Mouse (Mus musculus) liver, adult 2 months (tissue): ENCODE results near the gene Pja2. TPM values are rescaled to one million over a fixed set of nuclear protein-coding genes. Genes with fewer than 3 reads are reported as not detected.

Experiments
- DNase-seq: peaks from one replicate; pipeline ENCODE4 v3.0.0-alpha.2; 2011; ENCODE audit warnings: low read depth, low spot score; ENCODE audit errors: extremely low read depth
- H3K27ac ChIP-seq: fragments of 200-500 bp; replicated peaks from 2 replicates; pipeline ENCODE4 v1.5.1; 2012; ENCODE audit warnings: low read depth, mild to moderate bottlenecking, control low read depth, inconsistent platforms, low read length; ENCODE audit not compliant: insufficient read depth
- H3K27me3 ChIP-seq: fragments of 200-500 bp; 2 replicates; pipeline ENCODE4 v1.6.1; 2012; ENCODE audit warnings: mild to moderate bottlenecking, moderate library complexity, low read length, inconsistent platforms; ENCODE audit not compliant: control insufficient read depth, insufficient read depth
- H3K36me3 ChIP-seq: fragments of 200-500 bp; 2 replicates; pipeline ENCODE4 v1.6.1; 2012; ENCODE audit warnings: low read length, inconsistent platforms; ENCODE audit not compliant: control insufficient read depth, insufficient read depth
- H3K4me1 ChIP-seq: fragments of 200-500 bp; 2 replicates; pipeline ENCODE4 v1.6.1; 2011; ENCODE audit warnings: low read length; ENCODE audit not compliant: control insufficient read depth, insufficient read depth
- H3K4me3 ChIP-seq: fragments of 200-500 bp; 2 replicates; pipeline ENCODE4 v1.5.1; 2011; ENCODE audit warnings: low read depth, mild to moderate bottlenecking, control low read depth, low read length, moderate library complexity; ENCODE audit not compliant: insufficient read depth
- H3K79me2 ChIP-seq: fragments of 200-500 bp; 2 replicates; pipeline ENCODE4 v1.6.1; 2012; ENCODE audit warnings: inconsistent platforms, mild to moderate bottlenecking, low read length, moderate library complexity; ENCODE audit not compliant: control insufficient read depth, insufficient read depth
- H3K9ac ChIP-seq: fragments of 200-500 bp; 2 replicates; pipeline ENCODE4 v1.6.1; 2012; ENCODE audit warnings: low read depth, mild to moderate bottlenecking, control low read depth, inconsistent platforms, low read length
- CTCF ChIP-seq: fragments of 200-500 bp; IDR thresholded peaks from 2 replicates; pipeline ENCODE4 v1.5.1; 2011; ENCODE audit warnings: low read depth, low read length, control low read depth
- POLR2A ChIP-seq: fragments of 200-500 bp; IDR thresholded peaks from 2 replicates; pipeline ENCODE4 v1.6.1; 2011; ENCODE audit warnings: low read length, control low read depth; ENCODE audit not compliant: insufficient read depth; ENCODE audit errors: extremely low read depth
- WGBS: fragments of 180-500 bp; shearing (Covaris S2); methylation state at CpG from one replicate; pipeline ENCODE4 v1.1.7; 2018; 5-methylcytosine and 5-hydroxymethylcytosine counted together
- polyA plus RNA-seq: library from polyadenylated mRNA; depleted of rRNA; stranded (reverse); fragments of >200 nt; gene quantifications from 2 replicates; pipeline ENCODE4 v1.2.3, GENCODE M21; 2012
- total RNA-seq: library from RNA; depleted of rRNA; stranded (reverse); fragments of >200 nt; gene quantifications from 2 replicates; pipeline ENCODE4 v1.2.3, GENCODE M21; 2014

Gene Pja2
- total and polyA plus RNA-seq, 2 experiments, result 5.5 to 21.6 TPM

- Histone ChIP-seq H3K4me1 (no peaks in the 10 kb centered on the region; the same call in 1 of the 2 replicates), H3K79me2 (no peaks in the 10 kb centered on the region), H3K9ac (no peak overlapping the region), H3K36me3 (no peaks in the 10 kb centered on the region), H3K27me3 (no peaks in the 10 kb centered on the region), H3K4me3 (no peak overlapping the region), H3K27ac (no peak overlapping the region)
- TF ChIP-seq POLR2A, result no peak
- TF ChIP-seq CTCF, result no peak
- 56% methylated on average over 17 of the region's 17 CpGs for WGBS
- DNase-seq, result no peak
Measured at GRCm38 (mm10) chr17:64346135-64346534, 14.4 kb upstream of the Pja2 start.

DNA sequence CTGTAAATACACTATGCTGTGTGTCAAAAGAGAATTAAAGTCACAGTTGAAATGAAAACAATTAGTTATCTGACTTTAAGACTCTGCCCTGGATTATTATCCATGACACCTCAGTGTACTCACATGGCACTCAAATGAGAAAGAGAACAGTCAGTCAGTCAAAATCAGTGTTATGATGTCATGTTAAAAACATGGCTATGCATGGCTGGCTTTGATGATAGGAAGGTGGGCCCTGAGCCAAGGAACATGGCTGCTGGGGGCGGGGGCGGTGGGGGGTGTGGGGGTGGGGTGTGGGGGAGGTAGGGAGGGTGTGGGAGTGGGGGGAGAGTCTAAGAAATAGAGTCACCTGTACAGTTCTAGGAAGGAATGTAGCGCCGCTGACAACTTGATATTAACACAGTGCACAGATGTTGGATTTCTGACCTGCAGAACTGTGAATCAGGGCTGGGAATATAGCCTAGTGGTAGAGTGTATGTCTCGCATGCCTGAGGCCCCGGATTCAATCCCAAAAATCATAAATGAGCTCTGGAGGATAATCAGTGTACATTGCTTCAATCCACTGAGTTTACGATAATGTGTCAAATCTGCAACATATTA is 13.0 kb upstream of the Pja2 start:
- TF ChIP-seq POLR2A, result no peak
- TF ChIP-seq CTCF, result no peak
- no peaks in the 10 kb centered on the region for H3K27me3 ChIP-seq
- no peak overlapping the region for H3K27ac ChIP-seq
- no peak for DNase-seq
- H3K36me3 ChIP-seq, result no peaks in the 10 kb centered on the region
- WGBS, result 85% methylated on average over 7 of the region's 7 CpGs
- no peaks in the 10 kb centered on the region for H3K79me2 ChIP-seq
- H3K4me3 ChIP-seq, result no peak overlapping the region
- H3K9ac ChIP-seq, result no peak overlapping the region
- H3K4me1 ChIP-seq, result no peaks in the 10 kb centered on the region; the same call in 1 of the 2 replicates

DNA sequence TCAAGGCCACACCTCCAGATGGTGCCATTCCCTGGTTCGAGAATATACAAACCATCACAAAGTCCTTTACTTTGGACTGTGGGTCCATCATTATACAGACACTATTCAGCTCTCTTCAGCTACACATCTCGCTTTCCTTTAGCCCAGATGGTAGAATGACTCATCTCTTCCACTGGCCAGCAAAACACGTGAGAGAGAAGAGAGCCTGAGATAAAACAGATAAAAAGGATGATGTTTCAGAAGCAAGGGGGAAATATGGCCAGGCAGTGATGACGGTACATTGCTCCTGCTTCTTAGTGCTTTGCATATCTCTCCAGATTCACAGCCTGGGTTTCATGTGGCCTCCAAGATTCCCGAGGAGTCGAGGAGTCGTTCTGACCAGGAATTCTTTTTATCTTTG is 10.0 kb upstream of the Pja2 start:
- Histone ChIP-seq H3K27ac (no peak overlapping the region), H3K79me2 (no peaks in the 10 kb centered on the region), H3K36me3 (no peaks in the 10 kb centered on the region), H3K4me1 (no peaks in the 10 kb centered on the region; the same call in 1 of the 2 replicates), H3K4me3 (no peak overlapping the region), H3K9ac (no peak overlapping the region), H3K27me3 (no peaks in the 10 kb centered on the region)
- TF ChIP-seq CTCF (no peak), POLR2A (no peak)
- 74% methylated on average over 7 of the region's 7 CpGs for WGBS
- no peak for DNase-seq

DNA sequence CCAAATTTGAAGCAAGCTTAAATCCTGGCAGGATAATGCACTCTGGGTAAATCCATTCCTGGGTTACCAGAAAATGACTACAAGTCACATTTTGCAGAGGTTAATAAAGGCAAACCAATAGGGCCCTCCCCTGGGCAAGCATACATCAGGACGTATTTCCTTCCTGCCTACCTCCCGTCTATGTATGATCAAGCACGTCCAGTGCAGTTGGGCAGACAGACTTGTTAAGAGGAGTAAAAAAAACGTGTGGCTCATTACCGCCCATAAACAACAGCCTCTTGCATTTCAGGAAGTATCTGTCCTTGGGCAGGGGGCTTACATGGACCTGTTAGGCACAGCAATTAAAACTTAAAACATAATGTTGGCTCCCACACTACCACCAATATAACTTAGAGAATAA is 8.0 kb upstream of the Pja2 start:
- TF ChIP-seq POLR2A (no peak), CTCF (no peak)
- DNase-seq, result no peak
- Histone ChIP-seq H3K4me3 (no peak overlapping the region), H3K36me3 (no peaks in the 10 kb centered on the region), H3K4me1 (no peaks in the 10 kb centered on the region), H3K27ac (no peak overlapping the region), H3K79me2 (no peaks in the 10 kb centered on the region), H3K27me3 (no peaks in the 10 kb centered on the region), H3K9ac (no peak overlapping the region)
- 67% methylated on average over 5 of the region's 5 CpGs for WGBS

- no peak for DNase-seq
- no peaks in the 10 kb centered on the region for H3K36me3 ChIP-seq
- no peak overlapping the region for H3K9ac ChIP-seq
- no peak overlapping the region for H3K27ac ChIP-seq
- H3K4me1 ChIP-seq, result no peaks in the 10 kb centered on the region
- 91% methylated on average over 4 of the region's 4 CpGs for WGBS
- no peak overlapping the region for H3K4me3 ChIP-seq
- no peaks in the 10 kb centered on the region for H3K27me3 ChIP-seq
- TF ChIP-seq CTCF, result no peak
- TF ChIP-seq POLR2A, result no peak
- no peaks in the 10 kb centered on the region for H3K79me2 ChIP-seq
Measured at GRCm38 (mm10) chr17:64337220-64337619, 5.5 kb upstream of the Pja2 start.

- no peak overlapping the region for H3K9ac ChIP-seq
- H3K4me3 ChIP-seq, result no peak overlapping the region
- 85% methylated on average over 4 of the region's 4 CpGs for WGBS
- TF ChIP-seq CTCF, result no peak
- no peak for TF ChIP-seq POLR2A
- no peaks in the 10 kb centered on the region for H3K27me3 ChIP-seq
- H3K4me1 ChIP-seq, result peaks cover 4% of the 10 kb centered on the region
- H3K36me3 ChIP-seq, result no peaks in the 10 kb centered on the region
- no peak overlapping the region for H3K27ac ChIP-seq
- H3K79me2 ChIP-seq, result peaks cover 2% of the 10 kb centered on the region; the same call in 1 of the 2 replicates
- DNase-seq, result no peak
Measured at GRCm38 (mm10) chr17:64333956-64334355, 2.2 kb upstream of the Pja2 start.
